Mouse (Mus musculus) adrenal gland, adult 18-20 months (tissue): ENCODE measurements around the gene Zfp790. TPM values are rescaled to one million over a fixed set of nuclear protein-coding genes. Genes with fewer than 3 reads are reported as not detected.
"Not testable (repeated sequence)": the region's sequence is repeated elsewhere in the genome, so short reads cannot be mapped to it uniquely, and the experiment has no call there.

Source experiments
- DNase-seq, 2 experiments: peaks; one replicate each; pipeline ENCODE4 v3.0.0; 2021 to 2022; ENCODE audit warnings: low spot score in 2 of 2
- microRNA-seq, 2 experiments: library from miRNA; unstranded; fragments of <30 nt; microRNA quantifications; one replicate each; pipeline ENCODE4 v1.2.0; 2021; ENCODE audit warnings: borderline number of aligned reads in 2 of 2
- total RNA-seq, 2 experiments: library from RNA; stranded (reverse); gene quantifications; 1 replicate in 1 of 2; 2 replicates in 1 of 2; pipeline ENCODE4 v1.2.3; 2021

Gene Zfp790
- total RNA-seq, 2 experiments from 2014 or later, result 15.2 to 19.0 TPM

DNA sequence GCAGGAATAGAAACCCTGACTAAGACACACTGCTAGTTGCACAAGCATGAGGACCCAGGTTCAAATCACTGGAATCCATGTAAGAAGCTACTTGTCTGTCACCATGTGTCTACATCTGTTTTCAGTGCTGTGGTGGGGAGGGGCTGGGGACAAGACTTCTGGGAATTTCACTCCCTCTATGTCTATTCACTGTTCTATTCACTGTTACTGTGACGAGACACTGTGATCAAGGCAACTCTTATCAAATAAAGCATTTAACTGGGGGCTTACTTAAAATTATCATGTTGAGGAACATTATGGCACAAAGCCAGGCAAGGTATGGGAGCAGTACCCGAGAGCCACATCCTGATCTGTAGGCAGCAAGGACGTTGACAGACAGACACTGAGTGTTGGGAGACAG is 23.3 kb downstream of the Zfp790 start:
- DNase-seq, result no peak

DNA sequence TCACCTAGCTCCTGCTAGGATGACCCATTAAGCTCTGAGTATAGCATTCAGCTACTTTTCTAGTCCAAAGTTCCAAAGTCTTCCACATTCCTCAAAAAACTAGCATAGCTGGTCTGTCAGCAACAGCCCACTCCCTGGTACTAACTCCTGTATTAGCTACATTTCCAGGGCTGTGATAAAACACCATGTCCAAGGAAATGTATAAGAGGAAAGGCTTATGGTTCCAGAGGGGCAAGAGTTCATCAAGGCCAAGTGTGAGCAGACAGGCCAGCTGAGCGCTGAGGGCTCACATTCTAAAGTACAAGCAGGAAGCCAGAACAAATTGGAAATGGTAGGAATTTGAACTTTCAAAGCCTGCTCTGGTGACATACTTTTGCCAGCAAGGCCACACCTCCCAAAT is 26.2 kb downstream of the Zfp790 start:
- DNase-seq, result no peak

DNA sequence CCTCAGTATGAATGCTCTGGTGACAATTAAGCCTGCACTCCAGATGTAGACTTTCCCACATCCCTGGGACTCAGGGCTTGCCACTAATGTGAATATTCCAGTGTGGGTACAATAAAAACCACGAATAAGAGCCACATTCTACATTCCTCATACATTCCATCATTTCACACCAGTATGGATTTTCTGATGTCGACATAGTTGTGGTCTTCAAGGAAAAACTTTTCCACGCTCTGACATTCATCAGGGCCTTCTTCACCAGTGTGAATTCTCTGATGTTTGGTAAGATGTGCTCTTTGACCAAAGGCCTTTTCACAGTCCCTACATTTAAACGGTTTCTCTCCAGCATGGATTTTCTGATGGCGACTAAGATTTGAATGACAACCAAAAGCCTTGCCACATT is 28.7 kb downstream of the Zfp790 start:
- no peak for DNase-seq

DNA sequence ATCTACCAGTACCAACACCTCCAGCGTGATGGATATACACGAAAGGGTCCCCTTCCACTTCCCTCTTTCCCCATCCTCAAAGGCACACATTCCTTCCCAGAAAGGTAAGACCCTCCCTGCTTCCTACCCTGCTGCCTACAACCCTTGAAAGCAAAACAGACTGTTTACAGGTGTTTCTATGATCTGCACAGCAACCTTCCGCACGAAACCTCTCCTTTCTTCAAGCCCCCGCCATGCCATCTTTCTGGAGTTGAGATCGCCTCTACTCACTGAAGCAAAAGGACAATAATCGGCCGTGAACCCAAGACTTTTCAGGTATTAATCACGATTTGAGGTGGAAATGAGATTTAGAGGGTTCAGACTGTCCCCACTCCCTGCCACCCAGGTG is 36.9 kb downstream of the Zfp790 start:
- DNase-seq, result no peak

DNA sequence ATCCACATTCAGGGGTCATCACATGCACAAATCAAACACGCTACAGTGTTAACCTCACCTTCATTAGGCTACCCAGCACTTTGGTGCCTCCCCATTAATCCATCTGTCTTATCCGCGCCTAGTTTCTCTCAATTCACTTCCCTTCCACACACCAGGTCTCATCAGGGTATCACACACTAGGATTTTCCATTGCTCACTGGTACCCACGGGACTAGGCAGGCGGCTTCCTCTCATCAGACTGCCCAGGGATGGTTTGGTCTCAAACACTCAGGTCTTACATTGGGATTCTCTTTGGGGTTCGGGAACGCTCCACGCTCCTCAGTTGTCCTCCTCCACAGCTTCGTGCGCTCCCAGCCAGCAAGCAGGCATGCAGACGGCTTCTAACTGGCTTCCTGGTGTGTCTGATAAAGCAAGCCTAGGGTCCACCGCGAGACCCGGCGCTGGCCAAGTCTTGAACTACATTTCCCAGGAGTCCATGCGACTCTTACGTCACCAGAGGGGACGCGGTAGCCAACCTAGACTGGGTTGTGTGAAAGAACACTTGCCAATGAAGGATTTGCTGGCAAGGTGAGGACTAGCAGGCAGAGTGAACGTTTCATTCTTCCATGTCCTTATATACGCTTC is 37.4 kb downstream of the Zfp790 start, which contains the start of gene Zfp940:
Zfp940 (minus strand) TSS at position 451 of the 624 bp plus-strand sequence.
- DNase-seq, result peak; percentile 74 to 76

DNA sequence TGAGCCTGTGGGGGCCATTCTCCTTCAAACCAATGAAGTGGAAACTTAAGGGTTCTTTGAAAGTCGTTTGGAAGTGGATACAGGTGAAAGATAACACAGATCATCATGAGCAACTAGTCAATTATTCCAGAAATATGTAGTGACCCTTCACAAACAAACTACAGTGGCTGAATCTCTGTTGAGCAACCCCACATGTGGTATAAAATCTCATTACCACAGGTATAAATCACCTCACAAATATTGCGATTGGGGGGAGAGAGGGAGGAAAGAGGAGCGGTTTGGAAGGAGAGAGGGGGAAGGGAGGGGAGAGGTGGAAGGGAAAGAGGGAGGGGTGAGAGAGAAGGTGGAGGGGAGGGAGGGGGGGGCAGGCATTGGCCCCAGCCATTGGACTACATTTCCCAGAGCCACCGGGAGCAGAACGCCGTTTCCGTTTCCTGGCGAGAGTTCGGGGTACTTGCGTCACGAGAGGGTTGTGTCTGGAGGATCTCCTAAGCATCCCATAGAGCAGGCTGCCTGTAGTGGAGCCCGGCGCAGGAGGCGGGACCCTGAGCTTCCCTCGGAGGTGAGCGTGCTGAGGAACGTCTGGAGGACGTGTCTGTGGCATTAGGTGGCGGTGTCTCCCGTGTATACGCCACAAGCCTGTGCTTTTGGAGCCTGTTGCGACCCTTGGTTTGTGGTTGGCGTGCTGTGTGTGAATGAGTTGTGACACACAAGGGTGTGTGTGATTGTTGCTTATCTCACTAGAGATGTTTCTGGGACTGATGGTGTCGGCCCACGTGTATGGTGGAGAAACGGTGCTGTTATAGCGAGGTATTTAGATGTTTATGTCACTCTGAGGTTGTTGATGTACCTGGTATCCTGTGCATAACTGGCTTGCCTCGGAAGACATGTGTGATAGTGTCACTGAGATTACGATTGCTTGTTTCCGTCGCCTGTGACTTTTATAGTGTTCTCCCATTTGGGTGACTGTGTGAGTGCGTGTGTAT is 43.9 kb downstream of the Zfp790 start, which contains the start of gene Zfp420:
Zfp420 (plus strand) TSS at position 448 of the 986 bp plus-strand sequence.
- peak; percentile 73 to 76 for DNase-seq

DNA sequence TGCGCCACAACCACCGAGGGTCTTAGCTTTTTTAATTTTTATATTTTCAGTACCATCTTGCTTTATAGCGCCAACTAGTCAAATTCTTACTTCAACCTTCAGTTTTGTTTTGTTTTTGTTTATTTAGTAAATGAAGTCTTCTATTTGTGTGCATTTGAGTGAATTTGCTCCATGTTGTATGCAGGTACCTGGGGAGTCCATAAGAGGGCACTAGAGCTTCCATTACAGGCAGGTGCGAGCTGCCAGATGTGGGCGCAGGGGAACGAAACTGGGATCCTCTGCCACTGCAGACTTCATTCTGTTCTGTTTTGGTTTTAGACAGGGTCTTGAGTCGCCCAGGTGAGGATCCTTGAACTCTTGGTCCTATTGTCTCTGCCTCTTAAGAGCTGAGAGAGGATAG is 45.7 kb downstream of the Zfp790 start:
- DNase-seq, result no peak

DNA sequence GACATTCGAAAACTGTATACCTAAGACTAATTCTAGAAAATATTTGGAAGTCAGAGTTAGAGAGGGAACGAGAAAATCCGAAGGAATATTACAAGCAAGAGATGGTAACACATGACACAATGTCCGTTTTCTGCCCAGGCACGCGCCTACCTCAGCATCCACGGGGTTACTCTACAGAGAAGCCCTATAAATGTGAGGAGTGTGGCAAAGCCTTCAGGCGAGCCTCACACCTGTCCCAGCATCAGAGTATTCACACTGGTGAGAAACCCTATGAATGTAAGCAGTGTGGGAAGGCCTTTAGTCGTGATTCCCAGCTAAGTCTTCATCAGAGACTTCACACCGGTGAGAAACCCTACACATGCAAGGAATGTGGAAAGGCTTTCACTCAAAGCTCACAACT is 58.3 kb downstream of the Zfp790 start:
- DNase-seq, result no peak

DNA sequence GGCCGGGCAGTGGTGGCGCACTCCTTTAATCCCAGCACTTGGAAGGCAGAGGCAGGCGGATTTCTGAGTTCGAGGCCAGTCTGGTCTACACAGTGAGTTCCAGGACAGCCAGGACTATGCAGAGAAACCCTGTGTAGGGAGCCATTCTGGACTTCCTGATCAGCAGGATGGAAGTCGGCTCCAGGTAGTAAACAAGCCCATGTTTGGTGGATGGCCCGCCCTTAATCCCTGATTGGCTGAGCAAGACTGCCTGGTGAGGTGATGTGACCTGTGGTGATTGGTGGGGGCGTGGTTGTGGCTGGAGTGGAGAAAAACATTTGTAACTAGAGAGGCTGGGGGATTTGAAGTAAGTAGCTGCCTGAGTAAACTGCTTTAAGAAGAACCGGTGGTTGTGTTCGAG is 61.6 kb downstream of the Zfp790 start:
- DNase-seq, result not testable (repeated sequence)

DNA sequence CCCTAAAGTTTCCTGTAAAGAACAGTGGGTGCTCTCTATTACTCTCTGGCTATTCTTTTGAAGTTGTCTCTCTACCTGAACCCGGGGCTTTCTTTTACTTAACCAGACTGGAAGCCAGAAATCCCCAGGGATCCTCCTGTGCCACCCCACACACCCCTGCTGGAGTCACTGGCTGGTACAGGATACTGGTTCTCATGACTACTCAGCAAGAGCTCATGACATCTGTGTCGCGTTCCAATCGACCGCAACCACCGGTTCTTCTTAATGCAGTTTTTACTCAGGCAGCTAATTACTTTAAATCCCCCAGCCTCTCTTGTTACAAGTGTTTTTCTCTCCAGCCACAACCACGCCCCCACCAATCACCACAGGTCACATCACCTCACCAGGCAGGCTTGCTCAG is 64.1 kb downstream of the Zfp790 start:
- DNase-seq, result no peak

Small RNAs within 50 kb of the gene (microRNA-seq; reads per million reads assigned to microRNA genes)
- gene Mir1964, result 3.8 to 6.1 reads per million in 2 experiments

Other genes starting within 250 kb of the Zfp790 start
- not detected for gene Catsperg2, start 89.1 kb upstream of the Zfp790 start, total RNA-seq
- 10 to 100 TPM; 14.8 to 15.2 TPM for gene Zfp84, start 47.6 kb upstream of the Zfp790 start, total RNA-seq
- gene Zfp30, start 32.1 kb upstream of the Zfp790 start, total RNA-seq, result 1 to 10 TPM; 2.5 to 2.7 TPM
- gene Zfp940, start 37.6 kb downstream of the Zfp790 start, total RNA-seq, result 1 to 10 TPM in 1 of 2 experiments, under 1 TPM in 1; 0.53 to 2.2 TPM
- gene Zfp420, start 43.9 kb downstream of the Zfp790 start, total RNA-seq, result 1 to 10 TPM; 6.3 to 6.8 TPM
- gene Zfp27, start 90.5 kb downstream of the Zfp790 start, total RNA-seq, result 10 to 100 TPM in 1 of 2 experiments, 1 to 10 TPM in 1; 9.2 to 10.2 TPM
- 1 to 10 TPM; 5.2 to 5.8 TPM for gene Zfp383, start 92.1 kb downstream of the Zfp790 start, total RNA-seq
- 10 to 100 TPM in 1 of 2 experiments, 1 to 10 TPM in 1; 8.6 to 10.0 TPM for gene Zfp74, start 138.0 kb downstream of the Zfp790 start, total RNA-seq
- gene Zfp568, start 167.8 kb downstream of the Zfp790 start, total RNA-seq, result 10 to 100 TPM in 1 of 2 experiments, 1 to 10 TPM in 1; 8.9 to 10.6 TPM
- 1 to 10 TPM; 3.0 TPM for gene Zfp14, start 235.3 kb downstream of the Zfp790 start, total RNA-seq